Mouse (Mus musculus) midbrain, postnatal 0 days (tissue): ENCODE measurements around the gene Spata17. TPM values are rescaled to one million over a fixed set of nuclear protein-coding genes. Genes with fewer than 3 reads are reported as not detected.

ENCODE experiments used
- ATAC-seq: fragments of 200-750 bp; cut with Nextera tagmentation; 2 replicates; pipeline ENCODE4 v1.8.0; 2017; ENCODE audit warnings: moderate number of reproducible peaks, mild to moderate bottlenecking, moderate TSS enrichment, moderate library complexity; ENCODE audit not compliant: low FRiP score
- DNase-seq: peaks from one replicate; pipeline ENCODE4 v3.0.0-alpha.2; 2015; ENCODE audit warnings: low spot score
- H3K27ac ChIP-seq: fragments of 300-500 bp; sonication (generic); 2 replicates; pipeline ENCODE4 v1.5.1; 2014; ENCODE audit warnings: low read depth, mild to moderate bottlenecking, low read length, mixed read lengths
- H3K27me3 ChIP-seq: fragments of 300-500 bp; sonication (generic); 2 replicates; pipeline ENCODE4 v1.6.1; 2014; ENCODE audit warnings: low read length, control low read depth, mixed read lengths; ENCODE audit not compliant: insufficient read depth
- H3K36me3 ChIP-seq: fragments of 300-500 bp; sonication (generic); 2 replicates; pipeline ENCODE4 v1.6.1; 2014; ENCODE audit warnings: low read length, control low read depth, mixed read lengths; ENCODE audit not compliant: insufficient read depth
- H3K4me1 ChIP-seq: fragments of 300-500 bp; sonication (generic); 2 replicates; pipeline ENCODE4 v1.6.1; 2014; ENCODE audit warnings: mild to moderate bottlenecking, control low read depth, antibody characterized with exemption, low read length, mixed read lengths; ENCODE audit not compliant: insufficient read depth
- H3K4me2 ChIP-seq: fragments of 300-500 bp; sonication (generic); 2 replicates; pipeline ENCODE4 v1.6.1; 2014; ENCODE audit warnings: low read depth, mild to moderate bottlenecking, low read length, mixed read lengths; ENCODE audit not compliant: poor library complexity, severe bottlenecking
- H3K4me3 ChIP-seq: fragments of 300-500 bp; sonication (generic); 2 replicates; pipeline ENCODE4 v1.5.1; 2014; ENCODE audit warnings: low read depth, mild to moderate bottlenecking, low read length, moderate library complexity
- H3K9ac ChIP-seq: fragments of 300-500 bp; sonication (generic); replicated peaks from 2 replicates; pipeline ENCODE4 v1.6.1; 2014; ENCODE audit warnings: mild to moderate bottlenecking, low read length, moderate library complexity, mixed read lengths; ENCODE audit not compliant: poor library complexity, severe bottlenecking
- H3K9me3 ChIP-seq: fragments of 300-500 bp; sonication (generic); 2 replicates; pipeline ENCODE4 v1.6.1; 2016; ENCODE audit warnings: low read length, control low read depth
- CTCF ChIP-seq: IDR thresholded peaks from 2 replicates; pipeline ENCODE4 v1.5.1; 2016; ENCODE audit warnings: antibody characterized with exemption, mild to moderate bottlenecking
- WGBS: fragments of 180-500 bp; shearing (Covaris S2); extraction: QIAGEN DNeasy Blood & Tissue Kit; methylation state at CpG from one replicate; pipeline ENCODE4 v1.1.7; 2014; 5-methylcytosine and 5-hydroxymethylcytosine counted together
- polyA plus RNA-seq: library from polyadenylated mRNA; unstranded; fragments of >200 nt; fragmentation: Nextera tagmentation; extraction: Ambion mirVana; gene quantifications from 2 replicates; pipeline ENCODE4 v1.2.1, GENCODE M21; 2015
- total RNA-seq: library from RNA; depleted of rRNA; stranded (reverse); fragments of >200 nt; gene quantifications from 2 replicates; pipeline ENCODE4 v1.2.3, GENCODE M21; 2014

The Spata17 gene
- total and polyA plus RNA-seq, 2 experiments from 2014 or later, result 1.2 to 1.3 TPM

DNA sequence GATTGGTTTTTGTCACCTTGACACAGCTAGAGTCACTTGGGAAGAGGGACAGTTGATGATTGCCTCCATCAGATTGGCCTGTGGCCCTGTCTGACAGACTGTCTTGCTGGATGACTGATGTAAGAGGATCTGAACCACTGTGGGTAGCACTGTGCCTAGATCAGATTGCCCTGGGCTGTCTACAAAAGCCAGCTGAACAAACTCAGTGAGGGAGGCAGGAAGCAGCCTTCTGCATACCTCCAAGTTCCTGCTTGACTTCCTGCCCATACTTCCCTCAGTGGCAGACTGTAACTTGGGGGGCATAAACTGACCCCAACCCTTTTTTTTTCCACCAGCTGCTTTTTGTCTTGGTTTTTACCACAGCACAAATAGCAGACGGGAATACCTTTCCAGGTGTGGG, 199.6 kb downstream of the Spata17 start:
- no peak for TF ChIP-seq CTCF
- Histone ChIP-seq H3K9me3 (no peaks in the 10 kb centered on the region), H3K4me2 (no peak overlapping the region), H3K4me1 (no peaks in the 10 kb centered on the region), H3K27me3 (no peaks in the 10 kb centered on the region), H3K4me3 (no peak overlapping the region), H3K27ac (no peak overlapping the region), H3K36me3 (no peaks in the 10 kb centered on the region), H3K9ac (no peak overlapping the region)
- WGBS, result 85% methylated on average over 1 of the region's 1 CpGs
- DNase-seq (no peak), ATAC-seq (no peak)

DNA sequence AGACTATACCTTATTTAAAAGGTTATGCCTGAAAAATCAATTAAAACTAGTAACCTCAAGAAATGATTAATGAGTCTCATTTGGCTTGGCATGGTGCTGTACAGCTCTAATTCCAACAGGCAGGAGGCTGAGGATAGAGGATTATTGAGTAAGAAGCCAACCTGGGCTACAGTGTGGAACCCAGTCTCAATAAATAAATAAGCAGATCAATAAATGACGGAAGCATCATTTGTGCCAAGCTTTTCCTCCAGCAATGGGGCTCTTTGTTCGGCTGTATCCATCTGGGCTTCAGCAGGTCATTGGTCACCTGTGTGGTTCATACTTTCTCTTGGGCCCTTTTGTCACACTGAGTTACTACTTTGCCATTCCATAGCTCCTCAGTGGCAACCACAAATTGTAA, 201.1 kb downstream of the Spata17 start:
- no peaks in the 10 kb centered on the region for H3K36me3 ChIP-seq
- ATAC-seq (no peak), DNase-seq (no peak)
- H3K9me3 ChIP-seq, result no peaks in the 10 kb centered on the region
- H3K9ac ChIP-seq, result no peak overlapping the region
- 95% methylated on average over 2 of the region's 2 CpGs for WGBS
- no peak overlapping the region for H3K4me3 ChIP-seq
- TF ChIP-seq CTCF, result no peak
- H3K27ac ChIP-seq, result no peak overlapping the region
- no peak overlapping the region for H3K4me2 ChIP-seq
- H3K27me3 ChIP-seq, result no peaks in the 10 kb centered on the region
- H3K4me1 ChIP-seq, result no peaks in the 10 kb centered on the region

GRCm38 (mm10) chr1:187011601-187012000, 203.7 kb downstream of the Spata17 start:
- H3K27ac ChIP-seq, result no peak overlapping the region
- H3K4me3 ChIP-seq, result no peak overlapping the region
- no peak overlapping the region for H3K4me2 ChIP-seq
- no peak for ATAC-seq
- H3K9ac ChIP-seq, result no peak overlapping the region
- peak; percentile 21 for DNase-seq
- no peaks in the 10 kb centered on the region for H3K9me3 ChIP-seq
- no peaks in the 10 kb centered on the region for H3K4me1 ChIP-seq
- WGBS, result 89% methylated on average over 4 of the region's 4 CpGs
- no peaks in the 10 kb centered on the region for H3K27me3 ChIP-seq
- no peaks in the 10 kb centered on the region for H3K36me3 ChIP-seq
- no peak for TF ChIP-seq CTCF

GRCm38 (mm10) chr1:187010071-187010470, 205.2 kb downstream of the Spata17 start:
- no peaks in the 10 kb centered on the region for H3K9me3 ChIP-seq
- no peaks in the 10 kb centered on the region for H3K36me3 ChIP-seq
- no peak overlapping the region for H3K9ac ChIP-seq
- H3K27me3 ChIP-seq, result no peaks in the 10 kb centered on the region
- no peak overlapping the region for H3K4me2 ChIP-seq
- 81% methylated on average over 11 of the region's 11 CpGs for WGBS
- no peak overlapping the region for H3K4me3 ChIP-seq
- H3K27ac ChIP-seq, result no peak overlapping the region
- no peaks in the 10 kb centered on the region for H3K4me1 ChIP-seq
- no peak for TF ChIP-seq CTCF
- DNase-seq, result no peak
- ATAC-seq, result no peak

DNA sequence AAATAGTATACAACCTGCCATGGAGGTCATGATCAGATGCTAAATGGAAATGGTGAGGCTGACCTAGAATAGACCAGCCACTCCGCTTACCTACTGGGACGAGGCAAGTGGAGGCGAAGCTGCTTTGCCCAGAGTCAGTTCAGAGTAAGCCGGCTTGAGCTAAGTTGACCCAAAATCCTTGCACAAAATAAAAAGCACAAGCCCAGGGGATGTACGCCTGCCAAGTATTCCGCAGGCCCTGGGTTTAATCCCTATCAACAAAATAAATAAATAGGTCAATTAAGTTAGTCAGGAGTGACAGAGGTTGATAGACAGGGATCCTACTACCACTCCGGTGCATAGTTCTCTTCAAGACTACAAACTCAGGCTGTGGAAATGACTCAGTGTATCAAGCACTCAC, 207.0 kb downstream of the Spata17 start:
- Histone ChIP-seq H3K4me2 (no peak overlapping the region), H3K4me1 (no peaks in the 10 kb centered on the region), H3K27ac (no peak overlapping the region), H3K36me3 (no peaks in the 10 kb centered on the region), H3K27me3 (no peaks in the 10 kb centered on the region), H3K4me3 (no peak overlapping the region), H3K9me3 (no peaks in the 10 kb centered on the region), H3K9ac (no peak overlapping the region)
- TF ChIP-seq CTCF, result no peak
- ATAC-seq (no peak), DNase-seq (no peak)
- WGBS, result 77% methylated on average over 7 of the region's 7 CpGs

GRCm38 (mm10) chr1:187006227-187006925, 208.9 kb downstream of the Spata17 start:
- H3K27ac ChIP-seq, result no peak overlapping the region
- no peaks in the 10 kb centered on the region for H3K4me1 ChIP-seq
- 90% methylated on average over 14 of the region's 14 CpGs for WGBS
- H3K9ac ChIP-seq, result no peak overlapping the region
- no peak overlapping the region for H3K4me3 ChIP-seq
- ATAC-seq, result no peak
- H3K36me3 ChIP-seq, result no peaks in the 10 kb centered on the region
- no peak overlapping the region for H3K4me2 ChIP-seq
- H3K9me3 ChIP-seq, result no peaks in the 10 kb centered on the region
- 0 out of 2 replicates have a peak, but pooled peaks cover 3% of the 10 kb centered on the region for H3K27me3 ChIP-seq
- no peak for TF ChIP-seq CTCF
- DNase-seq, result no peak
